Comparison of ENCODE assay signal across 9 mouse cellular contexts in genomic region chr5:75150341-75150981, GRCm38 (mm10). TPM values are rescaled to one million over a fixed set of nuclear protein-coding genes. Genes with fewer than 3 reads are reported as not detected.
A peak's percentile ranks its signal among the peaks of the same experiment; 100 is the strongest.
DNase-seq lines count a peak whose midpoint lies in the region; ATAC-seq lines count a peak whose summit lies in the region.
"Had no signal": no experiment of that assay in that cellular context is flagged by ENCODE, and none has a peak within 500 bp of the region (broad histone marks: within the 10 kb centered on the region; RNA-seq: fewer than 3 reads in every experiment).

No protein-coding gene starts in this region.

- H3K9ac ChIP-seq in heart, embryonic 15.5 days, result no peak overlapping the region

- H3K4me3 ChIP-seq in heart, embryonic 15.5 days, result peak overlapping the region; percentile 47

- no peak for ATAC-seq in heart, embryonic 15.5 days (replicated peaks; ENCODE audit: insufficient number of reproducible peaks, insufficient read depth, low FRiP score, low read depth)

- H3K36me3 ChIP-seq in heart, embryonic 15.5 days, result no peaks in the 10 kb centered on the region

- peak overlapping the region; percentile 60 for H3K27ac ChIP-seq in heart, embryonic 15.5 days

- peak overlapping the region; percentile 57 for H3K4me2 ChIP-seq in heart, embryonic 15.5 days

- DNase-seq in heart, adult 11 months, result peak; percentile 91
- DNase-seq in heart, adult 8-10 months (ENCODE audit: low spot score), result no peak
- DNase-seq in embryo, embryonic 10.5 days (ENCODE audit: low spot score), result peak; percentile 81
- DNase-seq in mesoderm, embryonic 11.5 days (ENCODE audit: low read depth, low spot score), result peak; percentile 76
- DNase-seq in layer of hippocampus, adult 9-11 months, result no peak
- no peak for DNase-seq in cerebellum, adult 11-12 months
- no peak for DNase-seq in spleen, postnatal 14 days (ENCODE audit: low spot score in 2 of 2)

- peaks cover 55% of the 10 kb centered on the region for H3K4me1 ChIP-seq in heart, embryonic 15.5 days (replicated peaks)

- WGBS in heart, embryonic 15.5 days, result 1% methylated on average over 23 of the region's 23 CpGs

- no peaks in the 10 kb centered on the region for H3K9me3 ChIP-seq in heart, embryonic 15.5 days (replicated peaks)

- H3K27me3 ChIP-seq in heart, embryonic 15.5 days, result peaks cover 88% of the 10 kb centered on the region

RNA-seq across cellular contexts. Expression of gene Pdgfra, which starts 1.6 kb away (rescaled TPM):
- 10 to 100 TPM; 17.9 to 23.3 (median 21.5) TPM for total RNA-seq in heart, adult 8-10 months (2022)
- 14.7 and 19.0 TPM in 2 replicates for polyA plus RNA-seq in heart, embryonic 15.5 days (2015; fragmentation: Nextera tagmentation; extraction: Ambion mirVana)
- total RNA-seq: hematopoietic stem cell, adult 5-6 weeks had no signal

Comparison
In these comparisons a context has a peak if more than half of its experiments do, and no peak if none do; other contexts are left out.
1. DNase-seq: peak in heart, adult 11 months (single experiment), embryo, embryonic 10.5 days (single experiment) and mesoderm, embryonic 11.5 days (single experiment); none in heart, adult 8-10 months (single experiment), layer of hippocampus, adult 9-11 months (single experiment), cerebellum, adult 11-12 months (single experiment) and spleen, postnatal 14 days (0 of 2).